Mouse (Mus musculus) heart, postnatal 10 days (tissue): ENCODE data around the gene Ntn1. TPM values are rescaled to one million over a fixed set of nuclear protein-coding genes. Genes with fewer than 3 reads are reported as not detected.

Experiments used
- microRNA-seq, 2 experiments: library from miRNA; unstranded; fragments of <30 nt; microRNA quantifications; one replicate each; pipeline ENCODE4 v1.2.0; 2022
- total RNA-seq, 2 experiments: library from RNA; stranded (reverse); gene quantifications; 2 replicates each; pipeline ENCODE4 v1.2.3; 2021

Gene Ntn1
- total RNA-seq, 2 experiments from 2014 or later: 72.8 to 80.5 TPM

Small RNA genes lying within 50 kb of the gene (microRNA-seq; reads per million reads assigned to microRNA genes)
- gene Mir6406: 0 reads per million in 2 experiments

Other genes with a start within 250 kb of the Ntn1 start
- 1 to 10 TPM in 1 of 2 experiments, under 1 TPM in 1; 0.72 to 1.3 TPM for gene Pik3r5, start 31.3 kb upstream of the Ntn1 start, total RNA-seq
- gene Pik3r6, start 102.2 kb upstream of the Ntn1 start, total RNA-seq: 1 to 10 TPM; 7.4 to 9.6 TPM
- under 1 TPM; 0.27 to 0.31 TPM for gene Mfsd6l, start 155.4 kb upstream of the Ntn1 start, total RNA-seq
- under 1 TPM; 0.24 to 0.47 TPM for gene Ccdc42, start 186.2 kb upstream of the Ntn1 start, total RNA-seq